Mouse (Mus musculus) kidney, postnatal 0 days (tissue): Measurements from ENCODE around the gene Hck. TPM values are rescaled to one million over a fixed set of nuclear protein-coding genes. Genes with fewer than 3 reads are reported as not detected.

Source experiments
- ATAC-seq: fragments of 200-750 bp; cut with Nextera tagmentation; replicated peaks from 2 replicates; pipeline ENCODE4 v1.8.0; 2017; ENCODE audit warnings: low read depth, moderate number of reproducible peaks, moderate TSS enrichment, moderate library complexity; ENCODE audit not compliant: low FRiP score
- DNase-seq: peaks from one replicate; pipeline ENCODE4 v3.0.0-alpha.2; 2016; ENCODE audit warnings: low spot score
- H3K27ac ChIP-seq: fragments of 300-500 bp; sonication (generic); 2 replicates; pipeline ENCODE4 v1.5.1; 2014; ENCODE audit warnings: mild to moderate bottlenecking
- H3K27me3 ChIP-seq: fragments of 300-500 bp; sonication (generic); 2 replicates; pipeline ENCODE4 v1.6.1; 2014; ENCODE audit warnings: low read length, mixed read lengths; ENCODE audit not compliant: insufficient read depth
- H3K36me3 ChIP-seq: fragments of 300-500 bp; sonication (generic); 2 replicates; pipeline ENCODE4 v1.6.1; 2014; ENCODE audit warnings: low read length, mixed read lengths; ENCODE audit not compliant: insufficient read depth
- H3K4me1 ChIP-seq: fragments of 300-500 bp; sonication (generic); replicated peaks from 2 replicates; pipeline ENCODE4 v1.6.1; 2014; ENCODE audit warnings: antibody characterized with exemption, low read length, mixed read lengths; ENCODE audit not compliant: insufficient read depth
- H3K4me2 ChIP-seq: fragments of 300-500 bp; sonication (generic); 2 replicates; pipeline ENCODE4 v1.6.1; 2014; ENCODE audit warnings: mild to moderate bottlenecking, low read length, moderate library complexity, mixed read lengths
- H3K4me3 ChIP-seq: fragments of 300-500 bp; sonication (generic); replicated peaks from 2 replicates; pipeline ENCODE4 v1.5.1; 2014; ENCODE audit warnings: low read depth, low read length
- H3K9ac ChIP-seq: fragments of 300-500 bp; sonication (generic); 2 replicates; pipeline ENCODE4 v1.6.1; 2014; ENCODE audit warnings: low read depth, low read length
- H3K9me3 ChIP-seq: fragments of 300-500 bp; sonication (generic); replicated peaks from 2 replicates; pipeline ENCODE4 v1.6.1; 2016; ENCODE audit warnings: low read length, inconsistent platforms, mixed read lengths
- CTCF ChIP-seq: IDR thresholded peaks from 2 replicates; pipeline ENCODE4 v1.5.1; 2016; ENCODE audit warnings: antibody characterized with exemption, low read depth, mild to moderate bottlenecking, moderate library complexity
- WGBS: fragments of 180-500 bp; shearing (Covaris S2); extraction: QIAGEN DNeasy Blood & Tissue Kit; methylation state at CpG from one replicate; pipeline ENCODE4 v1.1.7; 2014; 5-methylcytosine and 5-hydroxymethylcytosine counted together
- polyA plus RNA-seq: library from polyadenylated mRNA; unstranded; fragments of >200 nt; fragmentation: Nextera tagmentation; extraction: Ambion mirVana; gene quantifications from 2 replicates; pipeline ENCODE4 v1.2.1, GENCODE M21; 2015

Gene Hck
- polyA plus RNA-seq, 1 experiment from 2014 or later, result 4.3 TPM

DNA sequence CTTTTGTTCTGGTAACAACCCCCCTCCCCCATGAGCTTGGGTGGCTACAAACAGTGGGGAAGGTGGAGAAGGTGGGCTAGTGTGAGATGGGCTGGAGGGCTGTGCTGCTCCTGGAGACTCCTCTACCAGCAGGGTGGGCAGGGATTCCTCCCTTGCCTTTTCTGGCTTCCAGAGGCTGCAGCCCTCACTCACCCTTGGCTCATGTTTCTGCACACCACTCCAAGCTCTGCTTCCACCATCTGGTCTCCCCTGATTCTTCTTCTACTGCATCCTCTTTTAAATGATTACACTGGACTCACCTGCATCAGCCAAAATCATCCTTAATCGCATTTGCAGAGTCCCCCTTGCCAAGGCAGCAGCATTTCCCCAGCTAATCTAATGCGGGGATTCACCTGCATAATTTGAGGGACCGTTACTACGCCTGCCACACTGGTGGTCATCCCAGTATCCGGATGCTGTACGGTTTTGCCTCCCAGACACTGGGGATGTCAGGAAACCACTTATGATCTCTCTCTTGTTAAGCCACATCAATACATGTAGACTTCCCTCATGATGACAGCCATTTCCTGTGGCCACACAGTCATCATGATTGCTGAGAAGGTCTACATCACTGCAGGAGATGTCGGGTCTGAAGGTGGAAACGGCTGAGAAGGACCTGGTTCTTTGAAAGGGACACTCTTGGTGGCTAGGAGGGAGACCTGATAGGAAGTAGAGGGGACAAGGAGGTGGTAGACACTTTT lies 43.8 kb downstream of the Hck start:
- H3K9ac ChIP-seq, result no peak overlapping the region
- no peaks in the 10 kb centered on the region for H3K9me3 ChIP-seq
- DNase-seq (no peak), ATAC-seq (no peak)
- H3K27ac ChIP-seq, result no peak overlapping the region
- no peak for TF ChIP-seq CTCF
- WGBS, result 69% methylated on average over 8 of the region's 8 CpGs
- no peak overlapping the region for H3K4me3 ChIP-seq
- no peaks in the 10 kb centered on the region for H3K4me1 ChIP-seq
- no peaks in the 10 kb centered on the region for H3K36me3 ChIP-seq
- no peak overlapping the region for H3K4me2 ChIP-seq
- H3K27me3 ChIP-seq, result no peaks in the 10 kb centered on the region

DNA sequence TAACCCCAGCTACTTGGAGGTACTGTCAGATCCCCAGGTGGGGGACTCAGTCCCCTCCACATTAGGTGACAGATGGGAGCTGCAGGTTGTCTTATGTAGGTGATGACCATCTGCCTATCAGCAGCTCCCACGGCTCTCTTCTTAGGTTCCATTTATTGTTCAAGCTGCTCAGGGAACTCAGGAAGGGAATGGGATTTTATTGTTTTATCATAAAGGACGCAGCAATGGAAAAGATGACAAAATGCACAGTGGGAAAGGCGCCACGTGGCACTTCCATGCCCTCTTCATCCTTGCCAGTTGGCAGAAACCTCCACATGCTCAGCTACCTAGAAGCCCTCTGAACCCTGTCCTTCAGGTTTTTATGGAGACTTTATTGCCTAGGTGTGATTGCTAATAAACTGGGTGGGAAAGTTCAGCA lies 44.8 kb downstream of the Hck start:
- no peak overlapping the region for H3K4me2 ChIP-seq
- H3K36me3 ChIP-seq, result no peaks in the 10 kb centered on the region
- ATAC-seq (no peak), DNase-seq (no peak)
- H3K4me3 ChIP-seq, result no peak overlapping the region
- H3K4me1 ChIP-seq, result no peaks in the 10 kb centered on the region
- no peak overlapping the region for H3K9ac ChIP-seq
- no peaks in the 10 kb centered on the region for H3K27me3 ChIP-seq
- H3K9me3 ChIP-seq, result no peaks in the 10 kb centered on the region
- 57% methylated on average over 4 of the region's 4 CpGs for WGBS
- TF ChIP-seq CTCF, result no peak
- H3K27ac ChIP-seq, result no peak overlapping the region

DNA sequence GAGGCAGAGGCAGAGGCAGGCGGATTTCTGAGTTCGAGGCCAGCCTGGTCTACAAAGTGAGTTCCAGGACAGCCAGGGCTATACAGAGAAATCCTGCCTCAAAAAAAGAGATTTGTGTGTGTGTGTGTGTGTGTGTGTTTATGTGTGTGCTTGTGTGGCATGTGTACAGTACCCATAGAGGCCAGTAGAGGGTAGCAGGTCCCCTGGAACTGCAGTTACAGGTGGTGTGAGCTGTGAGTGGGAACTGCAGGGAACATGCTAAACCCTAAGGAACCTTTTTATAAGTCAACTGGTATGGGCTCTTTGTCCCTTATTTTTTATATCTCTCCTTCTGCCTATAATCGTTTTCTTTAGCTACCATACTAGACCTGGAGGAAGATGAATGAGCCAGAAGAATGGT lies 49.0 kb downstream of the Hck start:
- H3K4me2 ChIP-seq, result no peak overlapping the region
- TF ChIP-seq CTCF, result peak; percentile 37; the same call in 1 of the 2 replicates
- H3K27ac ChIP-seq, result no peak overlapping the region
- H3K27me3 ChIP-seq, result no peaks in the 10 kb centered on the region
- H3K9me3 ChIP-seq, result no peaks in the 10 kb centered on the region
- H3K36me3 ChIP-seq, result no peaks in the 10 kb centered on the region
- no peak overlapping the region for H3K4me3 ChIP-seq
- no peak for DNase-seq
- ATAC-seq, result no peak
- H3K9ac ChIP-seq, result no peak overlapping the region
- peaks cover 4% of the 10 kb centered on the region; the same call in 1 of the 2 replicates for H3K4me1 ChIP-seq
- 80% methylated on average over 2 of the region's 3 CpGs for WGBS

DNA sequence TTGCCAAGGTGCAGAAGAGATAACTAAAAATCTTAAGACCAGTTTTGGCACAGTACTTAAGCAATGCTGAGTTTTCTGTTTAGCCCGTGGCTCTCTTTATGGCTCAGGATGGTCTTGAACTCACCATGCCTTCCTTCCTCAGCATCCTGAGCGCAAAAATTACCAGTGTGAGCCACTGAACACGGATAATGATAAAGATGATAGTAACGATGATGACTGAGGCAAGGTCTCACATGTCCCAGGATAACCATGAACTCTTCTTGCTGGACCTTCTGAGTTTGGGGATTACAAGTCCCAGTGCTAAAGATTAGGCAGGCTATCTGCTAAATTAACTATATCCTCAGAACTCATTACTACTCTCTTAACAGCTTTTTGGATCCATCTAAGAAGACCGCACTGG lies 51.9 kb downstream of the Hck start:
- no peak overlapping the region for H3K4me3 ChIP-seq
- peaks cover 6% of the 10 kb centered on the region; the same call in 1 of the 2 replicates for H3K4me1 ChIP-seq
- no peak for ATAC-seq
- H3K9me3 ChIP-seq, result no peaks in the 10 kb centered on the region
- no peak for DNase-seq
- TF ChIP-seq CTCF, result no peak
- 80% methylated on average over 5 of the region's 5 CpGs for WGBS
- no peak overlapping the region for H3K4me2 ChIP-seq
- H3K9ac ChIP-seq, result no peak overlapping the region
- H3K36me3 ChIP-seq, result no peaks in the 10 kb centered on the region
- H3K27ac ChIP-seq, result no peak overlapping the region
- H3K27me3 ChIP-seq, result no peaks in the 10 kb centered on the region

DNA sequence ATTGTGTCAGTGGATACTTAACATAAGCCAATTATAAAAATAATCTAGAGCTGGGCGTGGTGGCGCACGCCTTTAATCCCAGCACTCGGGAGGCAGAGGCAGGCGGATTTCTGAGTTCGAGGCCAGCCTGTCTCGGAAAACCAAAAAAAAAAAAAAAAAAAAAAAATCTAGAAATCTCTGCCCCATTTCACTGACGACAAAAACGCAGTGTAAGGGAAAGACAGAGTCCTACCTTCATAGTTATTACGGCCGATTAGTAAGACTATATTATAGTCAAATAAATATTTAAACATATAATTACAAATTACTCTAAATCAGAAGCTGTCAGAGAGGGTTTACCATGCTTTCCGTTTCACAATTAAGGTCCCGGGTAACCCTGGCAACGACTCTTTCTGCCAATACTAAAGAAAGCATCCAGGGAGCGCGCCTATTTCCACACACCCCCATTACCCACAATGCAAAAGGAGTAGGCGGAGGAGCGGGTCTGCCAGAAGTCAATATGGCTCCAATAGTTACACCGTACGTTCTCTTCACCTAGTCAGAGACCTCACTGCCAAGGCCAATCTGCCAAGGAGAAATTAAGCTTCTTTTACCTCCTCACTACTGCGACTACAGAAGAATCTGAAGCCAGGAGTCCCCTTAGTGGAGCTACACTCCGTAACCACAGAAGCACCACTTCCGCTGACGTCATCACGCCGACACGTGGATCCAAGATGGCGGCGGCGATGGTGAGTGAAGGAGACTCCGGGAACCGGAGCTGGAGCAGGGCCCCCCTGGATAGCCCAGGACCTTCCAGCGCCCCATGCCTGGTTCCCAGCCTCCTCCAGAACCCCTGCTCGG lies 52.8 kb downstream of the Hck start, which contains the start of gene Tm9sf4:
Tm9sf4 (plus strand) TSS at position 460 of the 840 bp plus-strand sequence.
- TF ChIP-seq CTCF, result no peak
- peak; percentile 97 for DNase-seq
- 10% methylated on average over 34 of the region's 34 CpGs for WGBS

DNA sequence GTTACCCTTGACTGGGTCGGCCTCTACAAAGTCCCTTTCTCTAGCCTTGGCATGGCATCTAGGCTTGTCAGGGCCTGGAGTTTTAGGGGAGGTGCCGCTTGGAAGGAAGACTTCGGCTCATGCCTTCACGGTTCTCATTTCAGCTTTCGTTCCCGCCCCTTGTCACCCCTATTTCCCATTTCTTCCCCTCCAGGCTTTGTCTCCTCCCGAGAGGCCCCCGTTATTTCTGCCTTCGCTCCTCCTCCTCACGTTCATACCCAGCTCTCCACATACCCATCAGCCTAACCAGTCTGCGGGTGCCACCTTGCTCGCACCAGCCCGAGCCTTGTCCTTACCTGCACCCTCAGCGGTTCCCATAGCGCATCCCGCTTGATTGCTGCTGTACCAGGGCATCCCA lies 53.4 kb downstream of the Hck start:
- H3K36me3 ChIP-seq, result no peaks in the 10 kb centered on the region
- H3K4me3 ChIP-seq, result peak overlapping the region; percentile 81
- peaks cover 6% of the 10 kb centered on the region; the same call in 1 of the 2 replicates for H3K4me1 ChIP-seq
- no peaks in the 10 kb centered on the region for H3K9me3 ChIP-seq
- no peak for TF ChIP-seq CTCF
- 2% methylated on average over 16 of the region's 16 CpGs for WGBS
- DNase-seq (no peak), ATAC-seq (peak; percentile 59; the same call in 1 of the 2 replicates)
- peak overlapping the region; percentile 82 for H3K9ac ChIP-seq
- peak overlapping the region; percentile 79 for H3K4me2 ChIP-seq
- H3K27ac ChIP-seq, result peak overlapping the region; percentile 89
- no peaks in the 10 kb centered on the region for H3K27me3 ChIP-seq

More for the DNA sequence above, 52.8 kb downstream of the Hck start, which contains the start of gene Tm9sf4:
- H3K4me2 ChIP-seq, result peak within 1 kb of the TSS; percentile 79
- H3K9ac ChIP-seq, result peak within 1 kb of the TSS; percentile 82
- peak within 1 kb of the TSS; percentile 89 for H3K27ac ChIP-seq
- H3K27me3 ChIP-seq, result no peaks in the 10 kb centered on the region
- H3K4me3 ChIP-seq, result peak within 1 kb of the TSS; percentile 81
- H3K4me1 ChIP-seq, result peaks cover 6% of the 10 kb centered on the region; the same call in 1 of the 2 replicates
- ATAC-seq, result peak; percentile 86
- no peaks in the 10 kb centered on the region for H3K9me3 ChIP-seq
- H3K36me3 ChIP-seq, result no peaks in the 10 kb centered on the region
